Mouse (Mus musculus) layer of hippocampus, adult 9-11 months (tissue): ENCODE results near the gene Shc3.

ENCODE experiments used
- DNase-seq: peaks from one replicate; pipeline ENCODE4 v3.0.0; 2022

Shc3 gene

DNA sequence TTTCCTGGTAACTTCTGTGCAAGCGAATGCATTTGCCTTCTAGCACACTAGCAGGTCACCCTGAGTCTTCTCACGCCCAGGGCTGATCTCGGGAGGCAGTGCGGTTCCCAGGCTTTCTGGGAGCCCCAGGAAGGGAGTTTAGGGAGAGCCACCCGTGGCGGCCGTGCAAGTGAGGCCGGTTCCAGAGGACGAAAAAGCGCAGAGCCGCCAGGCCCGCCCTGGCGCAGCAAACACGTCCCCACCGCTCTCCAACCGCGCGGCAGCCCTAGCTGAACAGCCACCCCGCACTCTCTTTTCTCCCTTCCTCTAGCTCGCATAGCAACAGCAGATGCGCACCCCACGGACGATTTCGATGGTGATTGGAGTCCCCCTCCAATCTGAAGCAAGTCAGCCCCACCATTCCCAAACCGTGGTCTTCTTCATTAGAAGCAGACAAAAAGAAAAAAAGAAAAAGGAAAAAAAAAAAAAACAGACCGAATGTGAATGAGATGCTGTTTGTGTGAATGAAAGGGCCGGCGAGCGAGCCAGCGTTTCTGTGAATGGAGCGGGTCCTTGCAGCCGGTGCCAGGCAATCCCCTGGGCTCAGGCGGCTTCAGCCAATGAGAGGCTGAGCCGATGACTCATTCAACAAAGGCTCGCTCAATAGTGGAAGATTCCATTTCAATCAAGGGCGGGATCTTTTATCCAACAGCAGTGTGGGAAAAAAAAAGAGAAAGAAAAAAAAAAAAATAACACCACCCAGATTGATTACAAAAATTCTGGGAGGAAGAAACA is at the start of gene Shc3:
Gene Shc3 (minus strand): TSS at position 509 of the 774 bp plus-strand sequence.
- peak; percentile 90 for DNase-seq

DNA sequence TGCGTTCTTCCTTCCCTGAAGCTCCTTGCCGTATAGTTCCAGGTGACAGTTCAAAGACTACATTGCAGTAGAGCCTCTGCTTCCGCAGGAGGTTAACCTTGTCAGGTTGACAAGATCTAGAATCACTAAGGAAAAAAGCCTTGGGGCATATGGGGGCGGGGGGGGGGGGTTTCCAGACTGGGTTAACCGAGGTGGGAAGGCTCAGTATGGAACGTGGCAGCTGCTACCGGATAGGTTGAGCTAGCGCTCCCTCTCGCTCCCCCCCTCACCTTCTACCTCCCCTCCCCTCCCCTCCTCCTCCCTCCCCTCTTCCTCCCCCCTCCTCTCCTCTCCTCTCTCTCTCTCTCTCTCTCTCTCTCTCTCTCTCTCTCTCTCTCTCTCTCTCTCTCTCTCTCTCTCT is 49.4 kb upstream of the Shc3 start:
- DNase-seq: no peak

DNA sequence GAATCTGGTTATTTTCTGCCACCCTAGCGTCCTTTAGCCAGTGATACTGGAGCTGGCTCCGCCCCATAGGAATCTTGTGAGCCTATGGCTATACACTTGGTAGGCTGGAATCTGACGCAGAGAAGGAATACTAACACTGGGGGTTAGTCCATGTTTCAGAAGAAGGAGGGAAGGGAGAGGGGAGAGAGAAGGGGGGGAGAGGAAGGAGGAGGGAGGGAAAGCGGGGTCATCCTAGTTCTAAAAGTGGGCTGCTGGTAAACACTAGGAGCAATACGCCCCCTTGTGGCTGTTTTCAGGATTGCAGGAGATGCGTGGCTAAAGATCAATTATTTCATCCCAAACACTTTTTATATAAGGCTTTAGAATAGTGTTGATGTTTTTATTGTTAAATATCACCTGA is 48.6 kb upstream of the Shc3 start:
- DNase-seq: peak; percentile 37

DNA sequence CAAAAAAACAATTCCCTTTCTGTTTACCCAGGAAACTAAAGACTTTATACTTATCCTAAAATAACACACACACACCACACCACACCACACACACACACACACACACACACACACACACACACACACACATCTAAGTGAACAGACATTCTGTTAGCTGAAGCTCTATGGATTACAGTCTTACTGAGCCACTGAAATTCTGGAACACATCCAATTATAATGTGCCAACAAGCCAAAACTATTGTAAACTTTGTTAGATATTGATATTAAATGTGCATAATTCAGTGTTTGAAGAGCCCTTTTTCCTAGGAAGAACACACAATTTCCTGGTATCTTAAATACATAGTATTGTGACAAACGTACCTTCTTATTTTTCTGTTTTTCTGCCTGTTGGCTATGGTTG is 48.1 kb upstream of the Shc3 start:
- DNase-seq: no peak

DNA sequence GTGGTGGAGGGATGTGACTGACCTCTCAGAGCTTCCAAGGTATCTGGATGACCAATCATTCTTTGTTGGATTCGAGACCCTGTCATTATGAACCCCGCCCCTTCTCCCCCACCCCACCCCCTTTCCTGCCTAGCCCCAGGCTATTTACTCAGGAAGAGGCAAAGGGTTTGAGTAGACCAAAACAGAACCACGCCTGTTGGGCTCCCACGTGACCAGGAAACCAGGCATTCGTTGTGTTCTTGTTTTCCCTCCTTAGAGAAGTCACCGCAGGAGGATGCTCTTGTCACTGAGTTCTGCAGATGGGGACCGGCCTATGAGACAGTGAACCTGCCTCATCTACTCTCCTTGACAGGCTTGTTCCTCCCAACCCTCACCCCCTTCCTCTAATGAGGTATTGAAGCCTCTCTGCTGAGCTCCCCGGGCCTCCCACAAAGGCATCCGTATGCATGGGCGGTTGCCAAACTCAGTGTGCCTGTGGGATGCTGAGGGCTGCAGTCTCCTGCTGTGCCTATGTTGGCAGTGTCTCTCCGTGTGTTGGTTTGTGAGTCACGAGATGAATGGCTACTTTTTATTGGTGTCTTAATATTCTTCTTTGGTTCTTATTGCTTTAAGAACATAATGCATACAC is 47.3 kb upstream of the Shc3 start:
- DNase-seq: peak; percentile 89

DNA sequence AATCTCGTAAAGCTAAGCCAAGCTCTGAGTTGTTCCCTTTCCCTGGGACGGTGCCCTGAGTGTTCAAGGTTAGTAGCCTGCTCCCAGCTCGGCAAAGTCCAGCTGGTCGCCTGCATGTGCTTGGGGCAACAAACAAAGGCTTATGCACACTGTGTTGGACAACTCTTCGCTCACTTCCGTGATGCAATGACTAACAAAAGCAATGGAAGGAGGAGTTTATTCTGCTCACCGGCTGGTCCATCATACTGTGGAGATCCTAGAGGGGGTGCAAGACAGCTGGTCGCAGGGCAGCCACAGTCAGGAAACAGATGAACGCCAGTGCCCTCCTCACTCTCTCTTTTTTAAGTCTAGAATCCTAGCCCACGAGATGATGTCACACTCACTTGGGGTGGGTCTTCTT is 46.6 kb upstream of the Shc3 start:
- DNase-seq: no peak

DNA sequence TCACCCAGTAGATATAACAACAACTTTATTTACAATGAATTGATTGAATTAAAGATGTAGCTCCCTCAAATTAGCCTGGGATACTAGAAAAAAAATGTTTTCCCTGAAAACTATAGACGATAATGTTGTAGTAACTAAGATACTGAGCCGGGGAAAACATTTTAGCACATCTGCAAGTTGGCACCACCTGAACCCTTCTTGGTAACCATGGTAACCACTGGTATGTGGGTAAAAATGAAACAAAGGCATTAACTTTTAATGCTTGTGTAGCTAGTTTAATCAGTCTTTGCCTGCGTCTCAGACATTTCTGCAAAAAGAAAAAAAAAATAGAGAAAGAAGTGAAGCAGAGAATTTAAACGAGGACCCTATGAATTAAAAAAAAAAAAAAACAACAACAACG is 42.3 kb upstream of the Shc3 start:
- no peak for DNase-seq

DNA sequence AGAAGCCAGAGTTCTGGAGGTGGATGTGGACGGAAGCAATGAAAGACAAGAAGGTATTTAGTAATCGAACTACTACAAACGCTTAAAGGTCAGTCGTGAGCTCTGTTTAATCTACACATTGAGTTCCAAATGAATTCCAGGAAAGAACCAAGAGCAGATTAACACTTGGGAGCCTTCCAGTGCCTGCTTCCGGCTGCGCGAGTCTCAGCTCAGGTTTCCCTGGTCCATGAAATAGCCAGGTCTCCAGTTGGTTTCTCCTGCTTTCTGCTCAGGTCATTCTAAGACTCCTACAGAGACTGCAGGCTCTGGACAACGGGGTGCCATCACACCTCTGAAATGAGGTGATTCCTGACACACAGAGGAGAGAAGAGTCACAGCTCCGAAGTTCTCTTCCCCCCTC is 41.8 kb upstream of the Shc3 start:
- no peak for DNase-seq

DNA sequence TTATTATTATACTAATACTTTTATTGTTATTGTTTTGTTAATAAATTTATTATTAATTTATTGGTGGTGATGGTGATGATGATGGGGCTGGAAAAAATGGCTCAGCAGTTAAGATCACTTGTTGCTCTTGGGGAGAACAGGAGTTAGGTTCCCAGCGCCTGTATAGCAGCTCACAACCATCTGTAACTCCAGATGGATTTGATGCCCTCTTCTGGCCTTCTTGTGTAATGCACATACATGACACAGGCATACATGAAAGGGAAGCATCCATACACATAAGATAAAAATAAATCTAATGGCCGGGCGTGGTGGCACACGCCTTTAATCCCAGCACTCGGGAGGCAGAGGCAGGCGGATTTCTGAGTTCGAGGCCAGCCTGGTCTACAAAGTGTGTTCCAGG is 40.0 kb upstream of the Shc3 start:
- no peak for DNase-seq

DNA sequence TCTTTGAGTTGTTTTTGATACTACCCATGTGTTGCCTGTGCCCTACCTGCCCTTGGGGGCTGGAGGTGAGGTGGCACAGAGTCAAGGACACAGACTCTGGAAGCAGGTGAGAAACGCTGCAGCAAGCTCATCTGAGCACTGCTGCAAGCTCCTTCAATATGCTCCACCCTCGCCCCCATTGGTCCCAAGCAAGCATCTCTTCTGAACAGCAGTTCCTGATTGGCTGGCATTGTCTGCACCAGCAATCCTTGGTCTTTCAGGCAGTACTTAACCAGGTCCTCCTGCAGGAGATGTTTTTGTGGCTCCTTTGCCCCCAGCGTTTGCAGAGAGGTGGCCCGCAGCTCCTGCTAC is 34.6 kb upstream of the Shc3 start:
- peak; percentile 76 for DNase-seq

DNA sequence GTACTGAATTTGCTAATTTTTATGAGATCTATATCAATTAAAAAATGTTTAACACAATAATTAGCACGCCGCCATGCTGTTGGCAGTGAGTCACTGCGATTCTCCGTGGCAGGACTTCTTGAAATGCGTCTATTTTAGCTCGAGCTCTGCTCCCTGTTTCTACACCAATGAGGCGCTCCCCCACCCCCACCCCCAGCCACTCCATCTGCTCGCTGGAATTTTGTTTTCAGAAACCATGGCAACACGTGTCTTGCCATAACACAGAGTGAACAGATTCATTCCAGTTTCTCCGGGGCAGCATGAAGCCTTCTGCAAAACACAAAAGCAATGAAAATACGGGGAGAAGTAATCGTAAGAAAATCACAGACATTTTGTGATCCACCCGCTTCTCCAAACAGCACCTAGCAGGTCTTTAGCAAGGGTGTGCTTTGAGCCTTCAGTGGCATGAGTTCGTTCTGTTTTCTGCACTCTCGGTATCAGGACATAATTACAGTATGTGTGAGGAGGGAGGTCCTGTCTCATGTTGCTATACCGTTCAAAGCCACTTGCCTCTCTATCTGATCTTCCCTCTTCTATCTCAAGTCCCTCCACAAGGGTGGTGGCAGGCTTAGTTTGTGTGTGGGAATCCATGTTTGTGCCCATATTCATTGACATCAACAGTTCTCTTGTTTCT is 34.1 kb upstream of the Shc3 start:
- peak; percentile 81 for DNase-seq

DNA sequence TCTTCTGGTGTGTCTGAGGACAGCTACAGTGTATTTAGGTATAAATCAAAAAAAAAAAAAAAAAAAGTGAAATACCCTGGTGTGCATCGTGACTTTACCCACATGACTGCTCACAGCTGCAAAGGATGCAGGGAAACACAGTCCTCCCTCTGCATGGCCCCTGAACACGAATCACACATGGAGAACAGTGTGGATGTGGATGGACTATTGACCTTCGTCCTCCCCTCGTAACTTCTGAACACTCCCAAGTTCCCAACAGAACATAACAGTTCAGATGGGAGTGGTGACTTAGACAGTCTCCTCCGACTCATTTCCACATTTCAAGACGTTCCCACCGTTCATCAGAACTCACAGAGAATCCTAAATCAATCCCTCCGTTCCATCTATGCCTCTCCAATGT is 33.5 kb upstream of the Shc3 start:
- no peak for DNase-seq

DNA sequence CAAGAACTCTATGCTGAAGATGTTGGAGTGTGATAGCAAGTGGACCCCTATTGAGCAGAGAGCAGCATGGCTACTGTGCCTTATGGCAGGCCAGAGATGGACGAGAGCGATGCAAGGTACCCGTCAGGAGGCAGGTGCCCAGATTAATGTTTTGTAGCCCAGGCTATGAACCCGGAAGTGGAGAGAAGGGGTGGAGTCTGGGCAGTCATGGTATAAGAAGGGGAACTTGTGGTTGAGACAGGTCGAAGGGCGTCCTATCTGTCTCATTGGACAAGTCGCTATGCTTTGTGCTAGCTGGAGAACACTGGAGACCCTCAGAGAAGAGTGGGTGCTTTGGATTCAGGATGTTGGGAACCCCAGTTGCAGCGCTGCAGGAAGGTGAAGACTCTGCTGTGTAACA is 30.9 kb upstream of the Shc3 start:
- DNase-seq: no peak

DNA sequence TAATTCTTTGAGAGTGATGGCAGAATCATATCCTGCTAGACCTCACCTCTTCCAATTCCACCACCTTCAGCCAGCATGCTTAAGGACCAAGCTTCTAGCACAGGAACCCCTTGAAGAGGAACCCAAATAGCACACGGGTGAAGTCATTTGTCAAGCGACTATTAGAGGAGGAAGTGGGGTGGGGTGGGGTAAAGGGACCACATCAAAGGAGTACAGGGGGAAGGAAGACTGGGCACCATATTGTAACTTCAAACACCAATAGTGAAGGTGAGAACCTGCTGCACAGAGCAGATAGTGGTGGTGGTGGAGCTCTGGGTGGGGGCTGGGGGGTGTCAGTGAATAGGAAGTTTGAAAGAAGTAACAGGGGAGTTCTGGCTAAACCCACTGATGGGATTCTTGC is 28.8 kb upstream of the Shc3 start:
- no peak for DNase-seq

DNA sequence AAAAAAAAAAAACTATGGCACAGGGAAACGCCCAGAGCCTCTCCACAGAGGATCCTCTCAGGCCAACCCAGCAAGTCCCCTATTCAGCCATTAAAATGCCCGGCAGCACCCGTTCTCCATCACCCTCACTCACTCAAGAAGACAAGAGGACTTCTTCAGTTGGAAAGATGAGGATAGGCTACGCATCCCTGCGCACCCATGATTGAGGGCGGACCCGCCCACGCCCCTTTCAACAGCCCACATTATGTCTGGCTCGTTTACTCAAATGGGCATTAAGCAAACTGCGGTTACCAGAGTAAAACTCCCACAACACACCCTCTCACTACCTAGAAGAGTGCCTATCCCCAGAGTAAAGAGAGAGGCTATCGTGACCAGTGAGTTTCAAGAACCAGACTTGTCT is 26.2 kb upstream of the Shc3 start:
- DNase-seq: no peak

DNA sequence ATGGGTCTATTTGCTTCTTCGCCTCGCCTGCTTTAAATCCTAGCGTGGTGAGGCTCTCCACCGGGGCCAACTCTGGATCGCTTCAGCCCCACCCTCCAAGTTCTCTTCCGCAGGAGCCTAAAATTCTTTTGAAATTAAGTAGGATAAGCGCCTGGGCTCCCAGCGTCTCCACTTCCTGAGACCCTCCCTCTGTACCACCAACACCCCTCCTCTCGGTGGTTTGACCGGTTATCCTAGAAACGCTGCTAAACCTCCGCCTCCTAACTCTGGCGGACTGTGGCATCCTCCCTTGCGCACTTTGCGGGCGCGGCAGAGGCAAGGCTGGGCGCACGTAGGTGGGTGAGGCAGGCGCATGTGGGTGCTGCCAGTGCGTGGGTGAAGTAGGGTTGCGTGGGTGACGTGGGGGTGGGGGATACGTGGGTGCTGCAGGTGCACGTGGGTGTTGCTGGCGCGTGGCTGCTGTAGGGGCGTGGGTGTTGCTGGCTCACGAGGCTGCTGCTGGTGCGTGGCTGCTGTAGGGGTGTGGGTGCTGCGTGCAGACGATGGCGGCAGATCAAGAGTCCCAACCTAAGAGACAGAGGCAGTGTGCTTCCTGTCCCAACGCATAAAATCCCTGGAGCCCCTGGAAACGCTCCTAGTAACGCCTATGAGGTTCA is 25.6 kb upstream of the Shc3 start:
- DNase-seq: peak; percentile 45

DNA sequence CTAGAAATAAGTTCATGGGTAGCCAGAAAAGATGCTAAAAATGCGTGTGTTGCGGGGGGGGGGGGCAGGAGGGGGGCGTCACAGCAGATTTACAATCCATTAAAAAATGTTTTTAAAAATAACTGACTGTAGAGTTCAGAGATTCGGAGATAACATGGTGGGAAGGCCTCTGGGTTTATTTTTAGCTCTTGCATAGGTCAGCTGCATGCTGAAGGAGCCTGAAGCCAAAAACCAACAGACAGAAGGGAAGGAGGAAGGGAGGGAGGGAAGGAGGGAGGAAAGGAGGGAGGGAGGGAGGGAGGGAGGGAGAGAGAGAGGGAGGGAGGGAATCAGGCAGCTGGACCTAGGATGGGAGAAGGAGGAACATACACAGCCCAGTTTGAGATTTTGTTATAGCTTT is 18.8 kb upstream of the Shc3 start:
- DNase-seq: no peak

DNA sequence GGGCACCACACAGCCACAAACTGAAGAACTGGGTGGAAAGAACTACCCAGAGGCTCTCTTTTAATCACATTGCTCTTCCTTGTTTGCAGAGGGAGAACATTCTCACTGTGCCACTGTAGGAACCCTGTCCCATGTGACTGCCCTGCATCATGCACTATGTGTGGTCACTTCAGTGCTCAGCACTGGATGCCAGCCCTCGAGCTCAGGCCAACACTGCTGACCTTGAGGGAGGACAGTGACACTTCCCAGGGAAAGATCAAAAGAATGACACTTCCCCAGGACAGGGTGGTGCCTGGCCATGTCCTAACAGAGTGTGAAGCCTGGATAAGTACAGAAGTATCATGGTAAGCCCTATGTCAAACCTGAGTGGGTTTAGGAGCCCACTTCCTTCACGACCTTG is 13.0 kb upstream of the Shc3 start:
- DNase-seq: no peak

DNA sequence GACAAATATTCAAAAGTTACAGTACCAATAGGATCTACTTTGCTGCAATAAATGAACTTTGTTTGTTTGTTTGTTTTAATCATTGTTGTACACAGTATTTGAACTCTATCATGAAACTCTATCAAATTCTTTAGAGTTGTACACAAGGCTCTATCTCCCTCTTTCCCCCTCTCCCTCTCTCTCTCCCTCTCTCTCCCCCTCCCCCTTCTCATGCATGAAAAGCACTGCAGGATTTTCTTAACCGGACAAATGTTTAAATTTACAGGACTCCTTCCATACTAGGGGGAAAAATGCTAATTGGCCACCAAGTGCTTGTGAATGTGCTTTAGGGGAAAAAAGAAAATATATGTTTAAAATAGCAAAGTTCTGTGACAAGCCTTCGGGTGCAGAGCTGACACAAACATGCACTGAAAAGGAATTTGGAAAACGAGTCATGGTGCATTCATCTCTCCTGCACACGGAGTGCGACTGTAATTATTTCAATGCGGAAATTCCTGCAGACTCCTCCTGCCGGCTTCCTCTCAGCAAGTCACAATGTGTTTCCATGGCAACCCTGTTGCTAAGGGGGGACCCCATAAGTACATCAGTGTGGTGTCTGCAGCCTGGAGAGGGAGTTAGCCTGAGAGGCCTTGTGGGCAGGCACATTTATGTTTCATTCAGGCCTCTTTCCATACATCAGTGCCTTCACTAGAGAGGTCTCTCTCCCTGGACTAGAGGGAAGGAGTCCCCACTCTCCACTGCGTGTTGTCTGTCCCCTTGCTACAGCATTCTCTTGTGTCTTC is 11.2 kb upstream of the Shc3 start:
- DNase-seq: peak; percentile 73

DNA sequence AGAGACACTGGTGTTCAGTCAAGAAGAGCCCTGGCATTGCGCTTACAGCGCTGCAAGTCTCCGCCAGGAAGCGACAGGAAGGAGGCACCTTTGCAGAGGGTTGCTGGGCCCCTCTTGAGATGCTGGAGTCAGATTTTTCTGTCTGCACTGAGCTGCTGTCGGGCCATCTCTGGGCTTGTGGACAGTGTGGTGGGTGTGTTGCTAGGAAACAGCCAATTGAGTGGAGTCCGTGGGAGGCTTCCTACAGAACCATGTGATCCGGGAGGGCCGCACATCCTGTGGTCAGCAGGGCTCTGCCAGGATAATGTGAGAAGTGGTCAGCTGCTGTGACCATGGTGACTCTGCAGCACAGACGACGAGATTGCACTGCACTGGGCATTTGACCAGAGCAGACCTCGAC is 4.6 kb upstream of the Shc3 start:
- DNase-seq: peak; percentile 65

DNA sequence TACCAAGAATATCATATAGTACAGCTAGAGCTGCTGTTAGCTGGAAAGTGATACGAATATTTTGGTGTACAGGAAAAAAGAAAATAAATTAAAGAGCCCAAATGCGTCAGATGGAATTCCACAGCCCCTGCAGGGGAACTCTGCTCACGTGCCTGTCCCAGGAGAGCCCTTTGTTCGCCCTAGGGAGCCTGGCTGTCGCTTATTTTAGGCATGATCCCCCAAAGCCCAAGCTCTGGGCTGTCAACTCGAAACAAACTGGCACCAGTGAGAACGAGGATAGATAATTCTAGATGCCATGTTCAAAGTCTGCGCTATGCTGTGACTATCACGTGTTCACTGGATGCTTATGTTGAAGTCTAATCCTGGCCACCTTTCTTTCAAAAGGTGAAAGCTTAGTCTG is 892 bp upstream of the Shc3 start:
- DNase-seq: no peak

DNA sequence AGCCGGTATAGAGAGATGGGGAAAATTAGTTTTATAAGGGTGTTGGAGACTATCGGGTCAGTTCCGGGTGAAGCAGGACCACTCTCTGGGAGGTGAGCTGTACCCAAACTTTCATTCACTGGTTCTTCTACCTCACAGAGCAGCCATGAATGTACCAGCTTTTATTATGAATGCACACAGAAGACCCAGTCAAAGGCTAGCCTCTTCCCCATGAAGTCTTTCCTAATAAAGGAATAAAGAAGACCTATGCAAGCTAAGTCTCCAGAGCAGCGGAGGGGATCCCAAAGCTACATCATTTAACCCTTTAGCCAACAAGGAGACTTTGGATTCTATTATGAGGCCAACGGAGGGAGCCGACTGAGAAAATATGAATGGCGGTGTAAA is 458 bp upstream of the Shc3 start:
- no peak for DNase-seq

DNA sequence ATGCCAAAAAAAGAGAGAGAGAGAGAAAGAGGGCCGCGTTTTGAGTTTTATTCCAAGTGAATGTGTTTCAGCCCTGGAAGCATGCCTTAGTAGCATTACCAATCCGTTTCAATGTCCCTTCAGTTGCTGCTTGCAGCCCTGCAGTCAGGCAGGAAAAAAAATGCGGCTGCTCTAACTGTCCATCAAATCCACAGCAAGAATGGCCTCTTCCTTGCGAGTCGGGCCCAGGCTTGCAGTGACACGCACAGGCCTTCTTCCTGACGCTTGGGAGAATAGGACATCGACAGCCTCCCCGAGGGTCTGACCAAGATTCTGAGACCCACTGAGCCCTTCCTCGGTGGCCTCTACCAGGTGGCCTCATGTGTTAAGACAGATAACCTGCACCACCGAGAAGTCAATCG is 718 bp downstream of the Shc3 start:
- DNase-seq: peak; percentile 20
